Mouse (Mus musculus) midbrain, postnatal 0 days (tissue): ENCODE results near the gene Rbm44. TPM values are rescaled to one million over a fixed set of nuclear protein-coding genes. Genes with fewer than 3 reads are reported as not detected.

Experiments used
- ATAC-seq: fragments of 200-750 bp; cut with Nextera tagmentation; 2 replicates; pipeline ENCODE4 v1.8.0; 2017; ENCODE audit warnings: moderate number of reproducible peaks, mild to moderate bottlenecking, moderate TSS enrichment, moderate library complexity; ENCODE audit not compliant: low FRiP score
- DNase-seq: peaks from one replicate; pipeline ENCODE4 v3.0.0-alpha.2; 2015; ENCODE audit warnings: low spot score
- H3K27ac ChIP-seq: fragments of 300-500 bp; sonication (generic); 2 replicates; pipeline ENCODE4 v1.5.1; 2014; ENCODE audit warnings: low read depth, mild to moderate bottlenecking, low read length, mixed read lengths
- H3K27me3 ChIP-seq: fragments of 300-500 bp; sonication (generic); 2 replicates; pipeline ENCODE4 v1.6.1; 2014; ENCODE audit warnings: low read length, control low read depth, mixed read lengths; ENCODE audit not compliant: insufficient read depth
- H3K36me3 ChIP-seq: fragments of 300-500 bp; sonication (generic); 2 replicates; pipeline ENCODE4 v1.6.1; 2014; ENCODE audit warnings: low read length, control low read depth, mixed read lengths; ENCODE audit not compliant: insufficient read depth
- H3K4me1 ChIP-seq: fragments of 300-500 bp; sonication (generic); 2 replicates; pipeline ENCODE4 v1.6.1; 2014; ENCODE audit warnings: mild to moderate bottlenecking, control low read depth, antibody characterized with exemption, low read length, mixed read lengths; ENCODE audit not compliant: insufficient read depth
- H3K4me2 ChIP-seq: fragments of 300-500 bp; sonication (generic); 2 replicates; pipeline ENCODE4 v1.6.1; 2014; ENCODE audit warnings: low read depth, mild to moderate bottlenecking, low read length, mixed read lengths; ENCODE audit not compliant: poor library complexity, severe bottlenecking
- H3K4me3 ChIP-seq: fragments of 300-500 bp; sonication (generic); 2 replicates; pipeline ENCODE4 v1.5.1; 2014; ENCODE audit warnings: low read depth, mild to moderate bottlenecking, low read length, moderate library complexity
- H3K9ac ChIP-seq: fragments of 300-500 bp; sonication (generic); replicated peaks from 2 replicates; pipeline ENCODE4 v1.6.1; 2014; ENCODE audit warnings: mild to moderate bottlenecking, low read length, moderate library complexity, mixed read lengths; ENCODE audit not compliant: poor library complexity, severe bottlenecking
- H3K9me3 ChIP-seq: fragments of 300-500 bp; sonication (generic); 2 replicates; pipeline ENCODE4 v1.6.1; 2016; ENCODE audit warnings: low read length, control low read depth
- CTCF ChIP-seq: IDR thresholded peaks from 2 replicates; pipeline ENCODE4 v1.5.1; 2016; ENCODE audit warnings: antibody characterized with exemption, mild to moderate bottlenecking
- WGBS: fragments of 180-500 bp; shearing (Covaris S2); extraction: QIAGEN DNeasy Blood & Tissue Kit; methylation state at CpG from one replicate; pipeline ENCODE4 v1.1.7; 2014; 5-methylcytosine and 5-hydroxymethylcytosine counted together
- polyA plus RNA-seq: library from polyadenylated mRNA; unstranded; fragments of >200 nt; fragmentation: Nextera tagmentation; extraction: Ambion mirVana; gene quantifications from 2 replicates; pipeline ENCODE4 v1.2.1, GENCODE M21; 2015
- total RNA-seq: library from RNA; depleted of rRNA; stranded (reverse); fragments of >200 nt; gene quantifications from 2 replicates; pipeline ENCODE4 v1.2.3, GENCODE M21; 2014

Rbm44 gene
- total and polyA plus RNA-seq, 2 experiments from 2014 or later = 0.11 TPM; not detected in 1

DNA sequence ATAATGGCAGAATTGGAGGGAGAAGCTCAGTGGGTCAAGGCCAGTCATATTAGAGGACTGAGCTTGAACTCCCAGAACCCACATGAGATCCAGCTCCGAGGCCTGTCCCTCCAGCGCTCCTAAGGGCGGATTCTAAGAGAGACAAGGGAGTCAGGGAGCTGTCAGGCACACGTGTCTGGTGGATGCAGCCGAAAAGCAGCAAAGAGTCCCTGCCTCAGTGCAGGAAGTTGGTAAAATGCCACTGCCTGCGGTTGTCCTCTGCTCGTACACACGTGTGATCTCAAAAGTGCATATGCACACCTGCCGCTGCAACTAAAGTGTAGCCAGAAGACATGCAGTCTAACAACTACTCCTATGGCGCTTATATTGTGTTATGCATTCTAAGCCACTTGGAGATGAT lies 38.4 kb downstream of the Rbm44 start:
- H3K27me3 ChIP-seq = no peaks in the 10 kb centered on the region; the same call in 1 of the 2 replicates
- H3K4me1 ChIP-seq = peaks cover 9% of the 10 kb centered on the region
- no peak overlapping the region for H3K4me3 ChIP-seq
- DNase-seq = no peak
- ATAC-seq = no peak
- TF ChIP-seq CTCF = no peak
- no peaks in the 10 kb centered on the region for H3K36me3 ChIP-seq
- H3K9ac ChIP-seq = no peak overlapping the region
- WGBS = 86% methylated on average over 10 of the region's 10 CpGs
- no peaks in the 10 kb centered on the region for H3K9me3 ChIP-seq
- H3K27ac ChIP-seq = no peak overlapping the region
- H3K4me2 ChIP-seq = no peak overlapping the region

DNA sequence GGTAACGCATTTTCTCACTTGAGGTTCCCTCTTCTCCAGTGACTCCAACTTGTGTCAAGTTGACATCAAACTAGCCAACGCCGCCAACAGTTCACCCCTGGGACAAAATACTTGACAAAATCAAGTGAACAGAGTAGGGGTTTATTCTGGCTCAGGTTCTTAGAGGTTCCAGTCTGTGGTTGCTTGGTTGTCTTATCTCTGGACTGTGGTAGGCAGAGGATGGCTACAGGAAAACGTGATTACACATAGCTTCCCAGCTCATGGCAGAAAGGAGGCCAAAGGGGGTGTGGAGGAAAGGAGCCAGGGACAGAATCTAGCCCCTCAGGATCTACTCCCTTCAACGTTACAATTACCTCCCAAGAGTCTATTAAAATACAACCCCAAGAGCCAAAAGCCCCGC lies 41.8 kb downstream of the Rbm44 start:
- TF ChIP-seq CTCF = no peak
- Histone ChIP-seq H3K4me2 (no peak overlapping the region), H3K4me1 (no peaks in the 10 kb centered on the region), H3K9ac (no peak overlapping the region), H3K9me3 (no peaks in the 10 kb centered on the region), H3K36me3 (no peaks in the 10 kb centered on the region), H3K27me3 (no peaks in the 10 kb centered on the region), H3K4me3 (no peak overlapping the region), H3K27ac (no peak overlapping the region)
- ATAC-seq = no peak
- 91% methylated on average over 6 of the region's 6 CpGs for WGBS
- no peak for DNase-seq

DNA sequence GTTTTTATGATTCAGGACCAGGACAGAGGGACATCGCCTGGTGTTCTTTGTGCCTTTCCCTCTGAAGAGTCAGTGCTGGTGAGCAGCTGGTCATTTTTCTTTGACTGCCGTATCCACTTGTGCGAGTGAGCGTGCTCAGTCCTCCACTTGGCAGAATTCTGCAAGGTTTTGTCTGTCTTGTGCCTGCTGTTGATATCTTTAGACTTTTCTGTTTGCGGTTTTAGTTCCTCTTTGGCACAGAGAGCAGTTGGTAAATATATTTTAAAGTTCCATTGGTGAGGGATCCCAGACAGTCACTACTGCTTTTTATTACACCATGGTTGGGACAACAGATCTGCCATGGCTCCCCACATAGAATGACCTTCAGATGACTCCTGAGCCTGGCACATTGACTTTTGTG lies 42.4 kb downstream of the Rbm44 start:
- Histone ChIP-seq H3K27ac (no peak overlapping the region), H3K4me2 (no peak overlapping the region), H3K36me3 (no peaks in the 10 kb centered on the region), H3K9me3 (no peaks in the 10 kb centered on the region), H3K9ac (no peak overlapping the region), H3K27me3 (no peaks in the 10 kb centered on the region), H3K4me1 (no peaks in the 10 kb centered on the region), H3K4me3 (no peak overlapping the region)
- no peak for ATAC-seq
- no peak for TF ChIP-seq CTCF
- WGBS = 94% methylated on average over 5 of the region's 5 CpGs
- DNase-seq = no peak

DNA sequence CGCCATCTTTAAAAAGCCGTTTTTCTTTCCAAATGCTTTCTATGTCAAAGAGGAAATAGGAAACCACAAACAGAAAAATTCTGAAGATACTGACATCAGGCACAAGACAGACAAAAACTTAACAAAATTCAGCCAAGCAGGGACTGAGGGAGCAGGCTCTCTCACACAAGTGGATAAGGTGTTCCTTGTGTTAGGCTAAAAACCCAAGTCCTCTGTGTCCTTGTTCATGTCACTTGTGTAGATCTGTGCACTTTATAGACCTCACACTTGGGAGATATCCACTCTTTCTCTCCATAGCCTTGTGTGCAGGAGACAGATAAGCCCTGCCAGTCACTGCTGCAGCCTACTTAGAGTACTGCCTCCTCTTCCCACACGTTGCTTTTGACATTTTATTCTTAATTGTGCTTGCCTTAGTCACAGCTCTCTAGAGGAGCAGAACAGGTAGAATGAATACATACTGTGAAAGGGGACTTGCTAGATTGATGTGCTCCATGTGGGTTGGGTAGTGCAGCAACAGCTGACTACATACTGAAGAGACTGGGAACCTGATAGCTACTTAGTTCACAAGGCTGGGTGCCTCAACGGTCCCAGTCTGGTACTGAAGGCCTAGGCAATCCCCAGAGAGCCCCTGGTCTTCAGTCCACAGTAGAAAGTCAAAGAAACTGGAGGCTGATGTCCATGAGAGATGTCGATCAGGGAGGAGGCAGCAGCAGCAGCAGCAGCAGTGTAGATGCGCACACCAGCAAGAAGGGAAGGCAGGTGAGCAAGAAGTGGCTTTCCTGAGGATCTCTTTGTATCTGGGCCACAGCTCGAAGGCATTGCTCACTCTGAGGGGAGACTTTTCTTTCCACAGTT lies 43.1 kb downstream of the Rbm44 start:
- WGBS = 88% methylated on average over 7 of the region's 7 CpGs
- DNase-seq = no peak
- Histone ChIP-seq H3K4me2 (no peak overlapping the region), H3K36me3 (no peaks in the 10 kb centered on the region), H3K27me3 (no peaks in the 10 kb centered on the region), H3K4me1 (no peaks in the 10 kb centered on the region), H3K4me3 (no peak overlapping the region), H3K9ac (no peak overlapping the region), H3K9me3 (no peaks in the 10 kb centered on the region), H3K27ac (no peak overlapping the region)
- no peak for TF ChIP-seq CTCF
- ATAC-seq = no peak

DNA sequence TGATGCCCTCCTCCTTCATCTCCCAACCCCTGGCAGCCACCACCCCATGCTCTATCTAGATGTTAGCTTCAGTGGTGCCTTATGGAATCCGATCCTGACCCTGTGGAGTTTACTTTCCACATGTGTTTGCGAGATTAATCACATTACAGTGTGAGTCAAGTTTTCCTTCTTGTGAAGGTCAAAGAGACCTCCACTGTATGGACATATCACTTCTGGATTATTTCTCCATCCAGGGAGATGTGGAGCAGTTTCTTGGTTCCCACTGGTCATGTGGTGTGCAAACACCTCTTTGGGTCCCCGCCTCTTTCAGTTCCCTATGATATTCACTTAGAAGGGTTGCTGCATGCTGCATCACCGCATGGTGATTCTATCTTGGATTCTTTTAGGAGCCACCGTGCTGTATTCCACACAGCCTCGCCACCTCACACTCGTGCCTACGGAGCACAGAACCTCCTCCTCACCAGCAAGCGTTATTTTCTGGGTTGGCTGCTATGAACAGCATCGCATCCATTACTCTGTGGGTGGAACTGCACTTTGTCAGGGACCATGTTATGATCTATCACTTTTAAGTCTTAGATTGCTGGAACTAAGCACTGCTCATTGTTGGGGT lies 44.1 kb downstream of the Rbm44 start:
- Histone ChIP-seq H3K36me3 (no peaks in the 10 kb centered on the region), H3K4me2 (no peak overlapping the region), H3K9ac (no peak overlapping the region), H3K9me3 (no peaks in the 10 kb centered on the region), H3K27me3 (no peaks in the 10 kb centered on the region), H3K27ac (no peak overlapping the region), H3K4me1 (no peaks in the 10 kb centered on the region), H3K4me3 (no peak overlapping the region)
- 90% methylated on average over 10 of the region's 10 CpGs for WGBS
- DNase-seq (no peak), ATAC-seq (no peak)
- no peak for TF ChIP-seq CTCF

DNA sequence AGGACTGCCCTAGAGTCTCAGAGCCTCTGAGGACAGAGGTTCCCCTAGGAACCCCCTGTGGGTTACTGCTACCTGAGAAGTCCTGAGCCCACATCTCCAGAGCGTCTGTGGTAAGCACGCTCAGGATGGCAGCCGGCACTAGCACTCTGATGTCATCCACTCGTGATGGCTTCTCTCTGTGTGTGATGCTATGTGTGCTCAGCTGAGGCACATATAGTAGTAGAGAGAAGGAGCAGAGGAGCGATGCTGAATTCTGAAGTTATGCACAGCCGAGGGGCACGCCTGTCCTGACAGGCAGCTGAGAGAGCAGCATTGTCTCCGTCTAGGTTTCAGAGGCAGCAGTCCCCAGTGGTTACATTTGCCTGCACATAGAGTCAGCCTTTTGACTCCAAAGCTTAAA lies 47.3 kb downstream of the Rbm44 start:
- WGBS = 81% methylated on average over 8 of the region's 8 CpGs
- Histone ChIP-seq H3K4me2 (no peak overlapping the region), H3K9ac (no peak overlapping the region), H3K4me3 (no peak overlapping the region), H3K36me3 (no peaks in the 10 kb centered on the region), H3K27ac (no peak overlapping the region), H3K4me1 (no peaks in the 10 kb centered on the region), H3K9me3 (no peaks in the 10 kb centered on the region), H3K27me3 (no peaks in the 10 kb centered on the region)
- no peak for DNase-seq
- no peak for TF ChIP-seq CTCF
- ATAC-seq = no peak
